Mouse (Mus musculus) hindbrain, embryonic 14.5 days (tissue): ENCODE results near the gene Cnot6. TPM values are rescaled to one million over a fixed set of nuclear protein-coding genes. Genes with fewer than 3 reads are reported as not detected.

ENCODE experiments used
- ATAC-seq: fragments of 200-750 bp; cut with Nextera tagmentation; 2 replicates; pipeline ENCODE4 v1.8.0; 2017; ENCODE audit warnings: moderate number of reproducible peaks, mild to moderate bottlenecking, moderate TSS enrichment, moderate library complexity; ENCODE audit not compliant: low FRiP score
- DNase-seq: peaks from one replicate; pipeline ENCODE4 v3.0.0-alpha.2; 2015; ENCODE audit warnings: low spot score
- H3K27ac ChIP-seq: fragments of 300-500 bp; sonication (generic); 2 replicates; pipeline ENCODE4 v1.5.1; 2014; ENCODE audit warnings: mild to moderate bottlenecking, moderate library complexity
- H3K27me3 ChIP-seq: fragments of 300-500 bp; sonication (generic); 2 replicates; pipeline ENCODE4 v1.6.1; 2014; ENCODE audit warnings: mild to moderate bottlenecking, low read length, mixed read lengths; ENCODE audit not compliant: control insufficient read depth, insufficient read depth
- H3K36me3 ChIP-seq: fragments of 300-500 bp; sonication (generic); replicated peaks from 2 replicates; pipeline ENCODE4 v1.6.1; 2014; ENCODE audit not compliant: control insufficient read depth, insufficient read depth
- H3K4me1 ChIP-seq: fragments of 300-500 bp; sonication (generic); replicated peaks from 2 replicates; pipeline ENCODE4 v1.6.1; 2014; ENCODE audit warnings: antibody characterized with exemption, low read length, mixed read lengths; ENCODE audit not compliant: control insufficient read depth, insufficient read depth
- H3K4me2 ChIP-seq: fragments of 300-500 bp; sonication (generic); replicated peaks from 2 replicates; pipeline ENCODE4 v1.6.1; 2014; ENCODE audit warnings: mild to moderate bottlenecking, moderate library complexity
- H3K4me3 ChIP-seq: fragments of 300-500 bp; sonication (generic); replicated peaks from 2 replicates; pipeline ENCODE4 v1.5.1; 2014; ENCODE audit warnings: mild to moderate bottlenecking, low read length
- H3K9ac ChIP-seq: fragments of 300-500 bp; sonication (generic); 2 replicates; pipeline ENCODE4 v1.6.1; 2014
- H3K9me3 ChIP-seq: fragments of 300-500 bp; sonication (generic); 2 replicates; pipeline ENCODE4 v1.6.1; 2016; ENCODE audit warnings: low read length; ENCODE audit not compliant: control insufficient read depth
- WGBS: fragments of 180-500 bp; shearing (Covaris S2); extraction: QIAGEN DNeasy Blood & Tissue Kit; methylation state at CpG from one replicate; pipeline ENCODE4 v1.1.7; 2014; 5-methylcytosine and 5-hydroxymethylcytosine counted together
- polyA plus RNA-seq: library from polyadenylated mRNA; unstranded; fragments of >200 nt; fragmentation: Nextera tagmentation; extraction: Ambion mirVana; gene quantifications from 2 replicates; pipeline ENCODE4 v1.2.1, GENCODE M21; 2014

Cnot6 gene
- polyA plus RNA-seq, 1 experiment from 2014 or later, result 40.1 TPM

DNA sequence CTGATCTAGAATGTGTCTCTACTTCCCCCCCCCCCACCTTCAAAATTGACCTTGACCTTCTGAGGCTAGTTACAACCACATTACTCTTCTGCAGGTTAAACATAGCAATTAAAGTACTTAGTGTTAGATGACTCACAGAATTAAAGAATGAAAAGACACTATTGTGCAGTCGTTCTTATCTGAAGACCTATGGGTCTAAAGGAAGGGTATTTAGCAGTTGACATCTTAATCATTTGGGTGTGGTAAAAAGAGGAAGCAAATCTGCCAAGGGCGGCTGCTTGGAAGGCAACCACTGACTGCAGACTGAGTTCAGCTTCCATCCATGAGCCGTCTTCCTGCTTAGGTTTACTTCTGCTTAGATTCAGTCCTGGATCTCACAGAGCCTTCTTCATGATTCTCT lies 27.3 kb upstream of the Cnot6 start:
- Histone ChIP-seq H3K9me3 (no peaks in the 10 kb centered on the region), H3K4me3 (no peak overlapping the region), H3K4me1 (0 out of 2 replicates have a peak, but pooled peaks cover 4% of the 10 kb centered on the region), H3K36me3 (no peaks in the 10 kb centered on the region), H3K9ac (no peak overlapping the region), H3K27ac (no peak overlapping the region), H3K4me2 (no peak overlapping the region), H3K27me3 (no peaks in the 10 kb centered on the region)
- no peak for ATAC-seq
- no peak for DNase-seq
- 75% methylated on average over 3 of the region's 3 CpGs for WGBS

DNA sequence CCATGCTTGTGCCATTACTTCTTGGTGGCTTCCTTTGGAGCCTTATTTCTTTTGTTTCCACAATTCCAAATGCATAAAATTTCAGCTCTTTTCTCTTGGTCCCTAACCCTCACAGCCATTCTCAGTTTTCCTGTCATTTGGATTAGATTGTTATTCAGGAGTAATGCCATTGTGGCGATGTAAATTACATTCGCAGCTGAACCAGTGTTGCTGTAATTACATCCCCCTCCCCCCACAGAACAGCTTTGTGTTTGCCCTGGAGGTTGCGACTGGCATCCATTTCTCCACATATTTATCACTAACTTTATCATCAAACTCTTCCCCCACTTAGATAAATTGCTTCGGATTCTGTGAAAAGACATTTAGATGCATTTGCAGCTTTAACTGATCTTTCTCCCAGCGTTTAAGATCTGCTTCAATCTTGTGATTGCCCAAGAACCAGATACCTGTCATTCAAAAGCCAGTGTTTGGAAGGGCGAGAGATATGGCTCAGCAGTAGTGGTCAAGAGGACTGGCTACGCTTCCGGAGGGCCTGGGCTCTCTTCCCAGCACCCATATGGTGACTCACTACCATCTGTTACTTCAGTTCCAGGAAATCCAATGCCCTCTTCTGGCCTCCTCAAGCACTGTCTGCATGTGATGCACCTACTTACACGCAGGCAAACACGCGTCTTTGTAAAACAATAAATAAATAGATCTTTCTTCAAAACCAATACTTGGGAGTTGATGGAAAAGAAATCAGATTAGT lies 26.3 kb upstream of the Cnot6 start:
- Histone ChIP-seq H3K36me3 (no peaks in the 10 kb centered on the region), H3K9me3 (no peaks in the 10 kb centered on the region), H3K4me3 (no peak overlapping the region), H3K9ac (no peak overlapping the region), H3K27ac (peak overlapping the region; percentile 38; the same call in 1 of the 2 replicates), H3K27me3 (no peaks in the 10 kb centered on the region), H3K4me1 (0 out of 2 replicates have a peak, but pooled peaks cover 4% of the 10 kb centered on the region), H3K4me2 (no peak overlapping the region)
- DNase-seq (no peak), ATAC-seq (no peak)
- WGBS, result 62% methylated on average over 11 of the region's 11 CpGs

DNA sequence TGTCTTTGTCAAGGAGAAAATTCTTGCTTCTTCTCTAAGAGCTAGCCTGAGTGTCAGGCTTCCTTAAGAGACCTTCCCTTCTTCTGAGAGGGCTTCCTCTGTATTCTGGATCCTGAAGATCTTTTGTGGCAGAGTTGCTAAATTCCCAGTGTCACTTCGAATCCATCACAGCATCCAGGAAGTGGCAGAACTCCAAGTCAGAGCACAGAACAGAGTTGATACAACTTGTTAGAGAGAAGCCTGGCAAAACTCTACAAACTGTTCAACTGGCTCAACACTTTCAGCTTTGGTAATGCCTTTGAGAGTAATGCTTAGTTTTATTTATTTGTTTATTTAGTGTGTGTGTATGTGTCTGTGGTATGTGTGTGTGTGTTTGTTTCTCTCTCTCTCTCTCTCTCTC lies 25.1 kb upstream of the Cnot6 start:
- H3K9me3 ChIP-seq, result no peaks in the 10 kb centered on the region
- 65% methylated on average over 1 of the region's 1 CpGs for WGBS
- no peak overlapping the region for H3K27ac ChIP-seq
- no peak overlapping the region for H3K4me2 ChIP-seq
- ATAC-seq (no peak), DNase-seq (no peak)
- H3K36me3 ChIP-seq, result no peaks in the 10 kb centered on the region
- H3K4me1 ChIP-seq, result 0 out of 2 replicates have a peak, but pooled peaks cover 4% of the 10 kb centered on the region
- no peak overlapping the region for H3K4me3 ChIP-seq
- H3K27me3 ChIP-seq, result no peaks in the 10 kb centered on the region
- H3K9ac ChIP-seq, result no peak overlapping the region

DNA sequence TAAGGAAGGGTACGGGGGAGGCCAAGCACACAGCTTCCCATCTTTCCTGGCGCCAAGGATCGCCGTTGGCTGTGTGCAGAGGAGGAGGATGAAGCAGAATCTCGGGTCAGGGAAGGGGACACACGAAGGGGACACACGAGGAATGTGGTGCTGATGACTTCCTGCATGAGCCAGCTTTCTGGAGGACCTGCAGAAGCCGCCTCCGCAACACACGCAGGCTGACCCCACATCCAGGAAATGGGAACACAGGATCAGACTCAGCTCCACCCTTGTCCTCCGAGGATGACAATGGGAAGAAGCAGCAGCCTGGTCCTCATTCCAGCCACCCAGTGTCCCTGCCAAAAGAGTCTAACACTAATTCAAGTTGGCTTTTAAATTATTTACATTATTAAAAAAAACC lies 22.2 kb upstream of the Cnot6 start:
- Histone ChIP-seq H3K9ac (no peak overlapping the region), H3K27ac (no peak overlapping the region), H3K4me3 (no peak overlapping the region), H3K9me3 (no peaks in the 10 kb centered on the region), H3K4me2 (no peak overlapping the region), H3K36me3 (no peaks in the 10 kb centered on the region), H3K27me3 (no peaks in the 10 kb centered on the region), H3K4me1 (0 out of 2 replicates have a peak, but pooled peaks cover 4% of the 10 kb centered on the region)
- DNase-seq (no peak), ATAC-seq (no peak)
- 87% methylated on average over 11 of the region's 11 CpGs for WGBS

DNA sequence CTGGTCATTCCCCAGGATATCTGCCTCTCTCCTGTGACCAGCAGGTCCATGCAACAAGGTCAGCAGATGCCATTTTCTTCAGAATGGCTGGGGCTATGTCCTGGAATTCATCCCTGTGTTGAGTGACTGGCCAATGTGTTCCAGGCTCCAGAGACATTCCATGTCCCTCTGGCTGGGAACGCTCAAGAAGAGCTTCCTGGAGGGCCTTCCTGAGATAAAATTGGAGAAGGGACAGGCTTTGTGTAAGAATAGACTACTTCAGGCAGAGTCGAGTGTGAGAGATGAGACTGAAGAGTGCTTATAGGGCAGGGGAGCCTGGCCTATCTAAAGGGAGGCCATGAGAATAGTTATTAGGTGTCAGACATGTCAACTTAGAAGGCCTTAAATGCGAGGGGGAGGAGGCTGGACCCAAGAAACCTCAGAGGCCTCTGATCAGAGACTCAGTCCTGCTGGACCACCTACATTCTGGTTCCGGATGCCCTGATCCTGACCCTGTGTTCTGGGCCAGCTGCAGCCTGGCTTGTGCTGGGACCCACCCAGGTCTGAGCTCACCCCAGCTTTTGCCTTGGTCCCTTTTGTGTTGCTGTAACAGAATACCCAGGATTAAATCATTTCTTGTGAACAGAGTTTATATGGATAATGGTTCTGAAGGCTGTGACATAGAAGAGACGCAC lies 17.9 kb upstream of the Cnot6 start:
- H3K4me3 ChIP-seq, result no peak overlapping the region
- no peak for ATAC-seq
- no peaks in the 10 kb centered on the region for H3K27me3 ChIP-seq
- H3K4me2 ChIP-seq, result no peak overlapping the region
- no peak for DNase-seq
- WGBS, result 87% methylated on average over 5 of the region's 5 CpGs
- no peaks in the 10 kb centered on the region for H3K36me3 ChIP-seq
- no peak overlapping the region for H3K9ac ChIP-seq
- no peaks in the 10 kb centered on the region for H3K9me3 ChIP-seq
- no peaks in the 10 kb centered on the region for H3K4me1 ChIP-seq
- H3K27ac ChIP-seq, result no peak overlapping the region

DNA sequence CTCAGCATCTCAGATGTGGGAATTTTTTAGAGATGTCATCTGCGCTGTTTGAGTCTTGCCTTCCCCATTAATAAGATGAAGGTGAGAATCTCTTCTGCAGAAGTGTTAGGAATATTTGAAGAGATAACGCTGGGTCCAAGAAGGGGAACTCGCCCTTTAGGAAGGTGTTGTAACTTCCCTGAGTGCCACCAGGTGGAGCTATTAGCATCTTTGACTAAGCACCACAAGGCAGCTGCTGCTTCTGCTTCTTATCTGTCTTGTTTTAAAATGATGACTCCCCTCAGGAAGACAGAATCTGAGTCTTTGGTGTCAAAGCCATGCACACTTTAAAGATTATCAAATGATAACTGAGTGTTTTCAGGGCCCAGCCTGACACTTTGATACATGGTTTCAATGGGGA lies 15.4 kb upstream of the Cnot6 start:
- ATAC-seq (no peak), DNase-seq (peak; percentile 77)
- no peak overlapping the region for H3K27ac ChIP-seq
- no peaks in the 10 kb centered on the region for H3K27me3 ChIP-seq
- no peaks in the 10 kb centered on the region for H3K36me3 ChIP-seq
- no peak overlapping the region for H3K4me3 ChIP-seq
- WGBS, result 13% methylated on average over 3 of the region's 3 CpGs
- H3K4me1 ChIP-seq, result no peaks in the 10 kb centered on the region
- H3K4me2 ChIP-seq, result no peak overlapping the region
- H3K9ac ChIP-seq, result no peak overlapping the region
- H3K9me3 ChIP-seq, result no peaks in the 10 kb centered on the region

DNA sequence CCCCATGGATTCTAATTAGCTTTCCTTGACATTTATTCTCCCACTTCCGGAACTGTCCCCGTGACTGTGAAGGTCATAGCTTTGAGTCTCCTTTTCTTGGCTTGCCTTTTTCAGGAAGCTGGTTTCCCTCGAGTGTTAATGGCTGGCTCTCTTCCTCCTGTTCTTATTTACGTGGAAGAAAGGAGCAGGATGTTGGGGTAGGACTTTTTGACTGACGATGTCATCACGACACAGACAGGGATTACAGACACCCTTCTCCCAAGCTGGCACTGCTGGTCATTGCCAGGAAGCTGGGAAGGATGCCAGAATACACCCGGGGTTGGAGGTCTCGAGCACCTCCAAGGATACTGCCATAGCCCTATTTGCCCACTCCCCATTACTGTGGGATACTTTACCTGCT lies 14.3 kb upstream of the Cnot6 start:
- DNase-seq (no peak), ATAC-seq (no peak)
- Histone ChIP-seq H3K4me2 (no peak overlapping the region), H3K9ac (no peak overlapping the region), H3K27me3 (no peaks in the 10 kb centered on the region), H3K36me3 (no peaks in the 10 kb centered on the region), H3K27ac (no peak overlapping the region), H3K4me3 (no peak overlapping the region), H3K4me1 (no peaks in the 10 kb centered on the region), H3K9me3 (no peaks in the 10 kb centered on the region)
- 75% methylated on average over 8 of the region's 8 CpGs for WGBS

DNA sequence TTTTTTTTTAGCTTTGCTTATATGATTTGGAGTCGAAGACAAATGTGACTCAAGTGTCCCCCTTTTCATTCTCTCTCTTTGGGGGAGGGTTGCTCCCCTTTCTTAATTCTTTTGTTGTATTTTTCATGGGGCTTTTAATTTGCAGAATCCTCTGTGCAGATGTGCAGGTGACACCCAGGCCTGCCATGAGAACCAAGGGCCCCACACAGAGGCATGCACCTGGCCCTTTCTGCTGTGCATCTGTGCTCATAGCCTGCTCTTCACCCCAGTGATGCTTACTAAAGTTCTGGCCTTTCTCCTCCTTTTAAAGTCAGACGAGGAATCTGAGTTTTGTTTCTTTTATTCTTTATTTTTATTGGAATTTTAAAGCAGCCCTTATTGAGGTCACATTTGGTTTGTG lies 12.2 kb upstream of the Cnot6 start:
- no peak overlapping the region for H3K9ac ChIP-seq
- ATAC-seq (no peak), DNase-seq (no peak)
- 86% methylated on average over 2 of the region's 2 CpGs for WGBS
- H3K4me3 ChIP-seq, result no peak overlapping the region
- no peak overlapping the region for H3K4me2 ChIP-seq
- H3K4me1 ChIP-seq, result no peaks in the 10 kb centered on the region
- no peaks in the 10 kb centered on the region for H3K27me3 ChIP-seq
- H3K27ac ChIP-seq, result no peak overlapping the region
- no peaks in the 10 kb centered on the region for H3K9me3 ChIP-seq
- H3K36me3 ChIP-seq, result no peaks in the 10 kb centered on the region

DNA sequence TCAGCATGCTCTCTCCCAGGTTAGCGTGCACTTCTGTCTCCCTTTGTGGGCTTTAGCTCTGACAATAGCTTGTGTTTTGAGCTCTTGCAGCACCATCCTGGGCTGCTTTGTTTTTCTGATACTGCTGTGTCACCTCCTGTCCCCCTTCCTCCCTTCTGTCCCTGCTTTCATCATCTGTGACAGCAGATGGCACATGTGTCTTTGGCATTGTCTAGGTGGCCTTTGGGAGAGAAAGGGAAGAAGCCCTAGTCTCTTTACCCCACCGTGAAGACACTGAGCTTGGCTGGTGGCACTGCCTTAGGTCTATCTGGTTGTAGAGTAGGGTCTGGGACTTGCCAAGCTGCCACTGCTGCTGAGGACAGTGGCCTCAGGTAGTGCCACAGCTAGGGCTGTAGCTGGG lies 10.8 kb upstream of the Cnot6 start:
- Histone ChIP-seq H3K4me1 (no peaks in the 10 kb centered on the region), H3K4me2 (no peak overlapping the region), H3K9me3 (no peaks in the 10 kb centered on the region), H3K4me3 (no peak overlapping the region), H3K9ac (no peak overlapping the region), H3K36me3 (no peaks in the 10 kb centered on the region), H3K27me3 (no peaks in the 10 kb centered on the region), H3K27ac (no peak overlapping the region)
- 44% methylated on average over 2 of the region's 2 CpGs for WGBS
- ATAC-seq, result no peak
- DNase-seq, result no peak
